Mouse (Mus musculus): ENCODE data around the gene Mdc1. TPM values are rescaled to one million over a fixed set of nuclear protein-coding genes. Genes with fewer than 3 reads are reported as not detected.

Mdc1 gene
- 10.9 to 26.0 TPM (median 11.1 TPM) in 3 replicates for total RNA-seq (2017)

DNA sequence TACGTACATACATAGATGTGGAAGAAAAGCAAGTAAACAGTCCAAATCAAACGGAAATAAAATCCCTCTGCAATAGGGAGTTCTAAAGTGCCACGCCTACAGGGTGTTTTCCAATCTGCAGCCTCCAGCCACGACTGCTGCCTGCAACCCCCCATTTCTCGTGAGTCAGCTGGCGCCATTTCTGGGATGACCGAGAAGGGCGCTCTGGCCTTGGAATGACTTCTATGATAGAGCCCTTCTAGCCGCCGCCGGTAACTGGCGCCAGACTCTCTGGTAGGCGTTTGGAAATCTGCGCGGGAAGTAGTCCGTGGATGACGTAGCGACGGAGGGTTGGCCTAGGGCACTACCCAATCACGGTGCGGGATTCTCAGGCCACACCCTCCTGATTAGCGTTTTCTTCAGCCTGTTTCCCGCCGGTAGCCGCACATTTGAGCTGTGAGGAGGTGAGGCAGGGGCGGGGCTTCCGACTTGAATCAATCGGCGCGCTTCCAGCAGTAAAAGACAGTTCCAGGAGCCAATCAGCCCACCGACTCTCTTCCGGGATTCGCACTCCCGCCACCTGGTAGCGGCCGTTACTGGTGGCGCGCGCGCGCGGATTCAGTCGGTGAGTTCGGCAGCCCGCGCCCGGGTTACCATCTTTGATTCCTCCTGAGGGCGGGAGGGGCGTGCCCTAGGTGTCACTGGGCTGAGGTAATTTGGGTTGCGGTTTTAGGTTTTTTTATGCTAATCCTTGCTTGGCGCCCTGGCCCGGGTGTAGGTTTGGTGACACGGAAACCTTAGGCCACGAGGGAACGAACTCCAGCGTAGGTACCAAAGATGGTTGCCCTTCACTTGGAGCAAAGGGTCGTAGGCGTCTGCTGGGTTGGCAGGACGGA is at the start of gene Mdc1:
Mdc1 (plus strand) TSS at position 440 of the 875 bp plus-strand sequence.
- peak; percentile 95 for ATAC-seq (replicated peaks; ENCODE audit: insufficient number of reproducible peaks, low FRiP score, low TSS enrichment, poor library complexity, severe bottlenecking)

DNA sequence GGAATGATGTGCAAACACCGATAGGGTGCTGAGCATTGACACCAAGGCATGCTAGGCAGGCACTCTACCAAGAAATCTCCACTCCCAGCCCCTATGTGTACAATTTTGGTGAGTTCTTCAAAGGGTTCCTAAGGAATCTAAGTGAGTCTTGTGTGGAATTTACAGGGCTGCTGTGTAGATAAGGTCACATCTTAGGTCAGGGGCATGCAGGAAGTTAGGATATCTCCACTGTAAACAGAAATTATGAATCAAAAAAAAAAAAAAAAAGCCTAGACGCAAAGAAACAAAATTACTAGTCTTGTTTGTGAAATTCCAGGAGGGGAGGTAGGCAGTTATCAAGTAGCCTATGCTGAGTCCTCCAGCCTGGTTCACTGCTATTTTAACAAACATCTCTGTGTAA is 48.5 kb upstream of the Mdc1 start:
- ATAC-seq (replicated peaks; ENCODE audit: insufficient number of reproducible peaks, low FRiP score, low TSS enrichment, poor library complexity, severe bottlenecking) = no peak

DNA sequence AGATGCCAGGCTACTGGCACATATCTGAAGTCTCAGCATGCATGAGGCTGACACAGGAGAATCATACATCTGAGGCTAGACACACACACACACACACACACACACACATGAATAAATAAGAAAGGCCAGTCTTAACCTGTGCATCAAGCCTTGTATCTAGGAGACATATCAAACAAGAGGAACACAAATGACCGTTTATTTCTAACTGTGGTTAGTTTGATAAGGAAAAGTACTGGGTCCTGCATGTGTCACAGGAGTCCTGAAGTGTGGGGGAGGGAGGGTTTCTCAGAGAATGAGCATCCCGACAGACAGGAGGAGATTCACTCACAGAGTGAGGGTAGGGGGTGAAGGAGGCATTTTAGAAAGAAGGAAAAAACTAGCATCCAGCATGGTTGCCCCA is 46.2 kb upstream of the Mdc1 start:
- ATAC-seq (replicated peaks; ENCODE audit: insufficient number of reproducible peaks, low FRiP score, low TSS enrichment, poor library complexity, severe bottlenecking) = no peak

DNA sequence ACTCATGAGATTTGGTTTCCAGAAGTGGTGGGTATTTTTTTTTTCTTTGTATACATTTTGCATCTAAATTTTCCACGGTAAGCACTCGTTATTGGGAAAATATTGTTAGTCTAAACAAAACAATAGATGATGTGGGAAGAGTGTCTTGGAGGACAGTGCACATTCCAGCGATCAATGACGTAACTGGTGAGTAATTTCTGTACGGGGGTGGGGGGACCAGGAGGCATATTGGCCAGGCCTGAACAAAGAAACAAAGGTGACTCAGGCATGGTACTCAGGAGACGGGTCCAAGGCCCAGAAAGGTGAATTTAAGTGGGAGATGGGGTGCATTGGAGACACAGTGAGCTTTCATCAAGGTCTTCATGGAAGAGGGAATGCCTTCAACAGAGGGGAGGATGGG is 45.7 kb upstream of the Mdc1 start:
- no peak for ATAC-seq (replicated peaks; ENCODE audit: insufficient number of reproducible peaks, low FRiP score, low TSS enrichment, poor library complexity, severe bottlenecking)

DNA sequence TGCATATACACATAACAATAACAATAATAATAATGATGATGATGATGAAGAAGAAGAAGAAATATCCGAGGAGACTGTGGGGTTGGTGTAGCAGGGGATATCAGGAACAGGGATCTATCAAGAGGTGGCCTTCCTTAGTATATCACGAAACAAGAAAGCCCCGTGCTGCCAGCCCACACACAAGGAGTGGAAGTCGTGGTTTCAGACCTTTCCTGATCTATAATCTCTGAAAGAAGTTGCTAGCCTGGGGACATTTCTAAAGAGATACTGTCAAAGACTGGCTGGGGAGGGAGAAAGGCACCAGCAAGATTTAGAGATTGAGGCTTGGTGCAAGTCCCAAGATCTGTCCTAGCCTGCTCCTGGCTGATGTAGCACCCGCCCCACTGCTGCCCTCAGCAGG is 44.5 kb upstream of the Mdc1 start:
- no peak for ATAC-seq (replicated peaks; ENCODE audit: insufficient number of reproducible peaks, low FRiP score, low TSS enrichment, poor library complexity, severe bottlenecking)

DNA sequence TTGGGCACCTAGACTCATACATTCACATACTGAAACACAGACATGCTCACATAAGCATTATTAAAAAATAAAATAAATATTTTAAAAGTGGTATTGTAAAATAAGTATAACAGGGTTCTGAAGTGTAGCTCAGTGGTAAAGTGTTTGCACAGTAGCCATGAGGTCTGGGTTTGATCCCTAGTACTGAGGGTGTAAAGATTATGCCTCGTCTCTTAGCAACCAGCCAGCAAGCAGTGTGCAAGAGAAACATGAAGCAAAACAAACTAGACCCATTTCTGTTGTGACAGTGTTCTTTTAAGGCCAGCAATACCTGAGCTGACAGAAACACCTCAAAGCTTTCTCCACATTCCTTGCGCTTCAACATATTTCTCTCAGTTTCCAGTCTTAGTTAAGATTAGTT is 40.4 kb upstream of the Mdc1 start:
- ATAC-seq (replicated peaks; ENCODE audit: insufficient number of reproducible peaks, low FRiP score, low TSS enrichment, poor library complexity, severe bottlenecking) = no peak

DNA sequence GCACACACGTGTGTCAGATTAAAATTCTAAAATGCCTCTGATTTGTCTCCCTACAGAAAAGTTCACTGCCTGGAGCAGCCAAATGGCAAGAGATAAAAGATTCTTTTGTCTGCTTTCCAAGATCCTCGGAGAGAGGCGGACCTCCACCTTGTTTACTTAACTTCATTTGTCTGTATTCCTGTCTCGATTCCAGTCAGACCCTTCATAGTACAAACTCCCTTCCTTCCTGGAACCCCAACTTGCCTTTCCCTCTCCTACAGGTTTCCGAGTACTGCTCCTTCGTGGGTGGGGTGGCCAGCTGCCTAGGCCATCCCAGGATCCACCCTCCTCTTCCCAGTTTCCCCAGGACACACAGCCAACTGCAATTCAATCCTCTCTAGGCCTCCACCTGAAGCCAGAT is 38.3 kb upstream of the Mdc1 start:
- no peak for ATAC-seq (replicated peaks; ENCODE audit: insufficient number of reproducible peaks, low FRiP score, low TSS enrichment, poor library complexity, severe bottlenecking)

DNA sequence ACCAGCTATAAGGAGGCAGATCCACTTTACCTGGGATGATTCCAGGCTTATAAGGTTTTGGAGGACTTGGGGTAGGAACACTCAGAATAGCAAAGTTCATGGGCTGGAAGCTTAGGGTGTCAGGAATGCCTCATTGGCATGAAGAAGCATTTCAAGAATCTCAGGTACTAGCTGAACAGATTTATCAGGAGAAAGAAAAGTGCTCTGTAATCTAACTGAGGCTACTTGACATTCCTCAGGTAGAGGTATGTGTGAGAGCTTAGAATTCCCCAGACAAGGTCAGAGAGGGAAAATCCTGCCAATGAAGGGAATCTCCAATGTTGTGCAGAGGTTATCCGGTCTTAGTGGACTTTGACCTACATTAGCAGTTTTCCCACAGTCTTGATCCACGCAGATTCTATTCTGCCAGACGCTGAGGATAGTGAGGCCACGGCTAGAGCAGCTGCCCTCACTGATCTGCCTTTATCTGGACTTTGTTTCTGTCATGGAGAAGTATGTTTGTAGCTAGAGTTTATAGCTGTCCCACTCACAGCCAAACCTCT is 37.4 kb upstream of the Mdc1 start:
- no peak for ATAC-seq (replicated peaks; ENCODE audit: insufficient number of reproducible peaks, low FRiP score, low TSS enrichment, poor library complexity, severe bottlenecking)

DNA sequence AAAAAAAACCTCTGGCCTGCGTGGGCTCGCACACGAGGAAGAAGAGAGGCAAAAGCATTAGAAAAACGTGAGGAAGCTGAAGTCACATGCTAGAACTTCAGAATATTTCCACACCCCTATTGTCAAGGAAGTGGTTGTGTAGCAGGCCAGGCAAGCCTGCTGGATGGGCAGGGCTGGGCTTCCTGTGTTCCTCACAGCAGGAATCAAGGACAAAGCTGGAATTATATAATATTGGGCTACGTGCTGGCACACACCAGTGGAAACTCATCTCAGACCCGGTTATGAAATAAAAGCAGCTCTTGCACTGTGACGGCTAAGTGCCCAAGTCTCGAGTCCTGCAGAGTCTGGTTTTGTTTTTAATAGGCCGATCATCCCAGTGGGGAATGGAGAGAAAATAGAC is 33.2 kb upstream of the Mdc1 start:
- ATAC-seq (replicated peaks; ENCODE audit: insufficient number of reproducible peaks, low FRiP score, low TSS enrichment, poor library complexity, severe bottlenecking) = 0 out of 2 replicates have a peak, but pooled peaks have one; percentile 27

DNA sequence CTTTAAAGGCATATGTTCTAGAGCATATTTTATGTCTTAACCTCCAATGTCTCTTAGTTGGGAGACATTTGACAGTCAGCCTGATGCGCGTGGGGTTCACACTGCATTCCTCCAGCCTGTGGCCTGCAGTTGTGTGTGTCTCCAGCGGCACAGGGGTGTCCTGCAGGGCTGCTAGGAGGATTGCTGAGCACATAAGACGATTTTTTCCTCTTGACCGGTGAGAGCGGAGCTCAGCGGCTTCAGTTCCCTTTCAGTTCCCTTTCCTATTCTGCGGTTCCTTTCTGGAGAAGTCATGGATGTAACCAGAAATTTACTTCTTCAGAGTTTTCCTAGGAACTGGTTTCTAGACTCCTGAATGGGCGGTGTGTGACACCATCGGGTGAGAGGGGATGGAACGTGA is 31.9 kb upstream of the Mdc1 start:
- no peak for ATAC-seq (replicated peaks; ENCODE audit: insufficient number of reproducible peaks, low FRiP score, low TSS enrichment, poor library complexity, severe bottlenecking)

DNA sequence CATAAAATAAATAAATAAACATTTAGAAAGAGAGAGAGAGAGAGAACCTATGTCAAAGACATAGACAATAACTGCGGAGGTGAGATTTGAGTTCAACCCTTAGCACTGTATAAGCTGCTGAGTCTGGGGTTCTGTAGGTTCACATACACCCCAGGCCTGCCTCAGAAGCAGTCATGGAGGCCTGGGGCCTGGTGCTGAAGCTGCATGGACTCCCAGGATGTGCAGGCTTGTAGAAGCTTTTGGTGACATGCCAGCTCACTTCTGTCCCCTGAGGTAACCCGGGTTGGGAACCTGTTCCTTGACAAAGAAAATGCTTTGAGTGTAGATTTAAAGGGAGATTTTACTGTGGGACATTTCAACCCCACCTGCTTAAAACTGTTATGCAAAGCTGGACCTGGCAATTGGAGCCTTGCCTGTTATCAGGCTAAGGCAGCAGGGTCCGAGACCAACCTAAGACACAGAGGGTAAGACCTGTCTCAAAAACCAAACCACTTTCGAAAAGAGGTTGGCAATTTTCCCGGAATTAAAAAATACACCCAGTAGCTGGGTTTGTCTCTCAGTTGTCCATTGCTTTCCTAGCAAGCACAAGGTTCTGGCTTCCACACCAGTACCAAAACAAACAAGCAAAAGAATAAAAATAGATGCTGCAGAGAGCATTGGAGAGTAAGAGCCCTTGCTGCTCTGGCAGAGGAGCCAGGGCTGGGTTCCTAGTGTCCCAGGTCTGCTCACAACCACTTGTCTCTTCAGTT is 30.2 kb upstream of the Mdc1 start:
- ATAC-seq (replicated peaks; ENCODE audit: insufficient number of reproducible peaks, low FRiP score, low TSS enrichment, poor library complexity, severe bottlenecking) = no peak

DNA sequence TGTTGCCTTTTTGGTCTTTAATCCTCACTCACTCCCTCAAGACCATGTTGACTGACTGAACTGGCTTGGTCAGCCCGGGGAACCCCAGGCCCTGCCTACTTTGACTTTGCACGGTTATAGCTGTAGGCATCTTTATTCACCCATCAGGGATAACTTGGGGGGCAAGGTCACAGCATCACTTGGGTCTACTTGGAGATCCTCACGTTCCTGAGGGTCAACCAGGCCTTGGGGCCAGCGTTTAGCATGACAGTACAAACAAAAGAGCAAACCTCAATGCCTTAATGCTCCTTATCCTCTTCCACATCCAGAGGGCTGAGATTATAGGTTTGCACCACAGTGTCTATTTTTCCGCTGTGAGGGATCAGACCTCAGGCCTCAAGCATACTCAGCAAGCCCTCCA is 29.0 kb upstream of the Mdc1 start:
- ATAC-seq (replicated peaks; ENCODE audit: insufficient number of reproducible peaks, low FRiP score, low TSS enrichment, poor library complexity, severe bottlenecking) = no peak

DNA sequence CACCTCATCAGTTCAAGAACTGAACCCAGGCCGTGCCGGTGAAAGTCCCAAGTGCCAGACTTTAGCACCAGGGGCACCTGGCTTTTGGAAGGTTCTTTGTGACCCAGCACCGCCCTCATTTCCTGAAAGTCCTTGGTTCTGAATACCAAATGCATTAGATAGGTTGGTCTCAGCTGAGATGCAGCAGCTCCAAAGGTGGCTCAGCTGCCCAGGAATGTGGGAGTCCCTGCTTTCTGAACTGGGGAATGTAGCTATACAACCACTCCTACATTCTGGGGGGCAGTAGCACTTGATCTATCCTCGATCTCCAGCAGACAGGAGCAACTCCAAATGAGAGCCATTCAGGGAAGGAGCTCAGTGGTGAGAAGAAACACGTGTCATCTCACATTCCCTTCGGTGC is 28.6 kb upstream of the Mdc1 start:
- ATAC-seq (replicated peaks; ENCODE audit: insufficient number of reproducible peaks, low FRiP score, low TSS enrichment, poor library complexity, severe bottlenecking) = no peak

DNA sequence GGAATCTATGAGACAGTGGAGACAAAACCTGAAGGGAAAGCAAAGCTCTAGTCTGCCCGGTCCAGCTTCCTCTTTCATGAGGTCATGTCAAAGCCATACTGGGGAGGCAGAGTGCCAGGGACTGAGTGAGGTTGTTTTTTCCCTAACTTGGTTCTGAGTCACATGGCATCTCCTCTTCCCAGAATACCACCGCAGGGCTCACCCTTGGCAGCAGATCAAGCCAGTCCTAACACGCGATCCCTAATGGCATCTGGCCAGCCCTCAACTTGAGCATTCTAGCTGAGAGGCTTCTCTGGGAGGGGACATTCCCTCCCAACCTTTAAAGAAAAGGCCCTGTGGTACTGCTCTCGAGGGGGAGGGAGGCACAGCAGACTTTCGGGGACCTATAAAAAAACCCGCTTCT is 28.1 kb upstream of the Mdc1 start:
- peak; percentile 54 for ATAC-seq (replicated peaks; ENCODE audit: insufficient number of reproducible peaks, low FRiP score, low TSS enrichment, poor library complexity, severe bottlenecking)

DNA sequence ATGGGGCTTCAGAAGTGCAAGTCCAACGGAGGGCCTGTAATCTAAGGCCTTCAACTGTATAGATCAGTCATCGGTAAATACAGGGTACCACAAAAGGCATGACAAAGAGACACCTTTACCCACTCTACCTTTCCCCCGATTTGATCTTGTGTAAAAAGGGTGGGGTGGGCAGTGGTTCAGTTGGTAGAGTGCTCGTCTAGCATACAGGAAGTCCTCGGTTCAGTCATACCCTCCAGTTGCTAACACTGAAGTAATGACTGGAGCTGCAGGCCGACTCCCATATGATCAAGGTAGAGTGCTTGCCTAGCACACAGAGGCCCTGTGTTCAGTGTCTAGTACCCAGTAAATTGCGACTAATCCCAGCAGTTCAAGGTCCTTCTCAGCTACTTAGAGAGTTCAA is 27.7 kb upstream of the Mdc1 start:
- ATAC-seq (replicated peaks; ENCODE audit: insufficient number of reproducible peaks, low FRiP score, low TSS enrichment, poor library complexity, severe bottlenecking) = no peak; the same call in 1 of the 2 replicates

DNA sequence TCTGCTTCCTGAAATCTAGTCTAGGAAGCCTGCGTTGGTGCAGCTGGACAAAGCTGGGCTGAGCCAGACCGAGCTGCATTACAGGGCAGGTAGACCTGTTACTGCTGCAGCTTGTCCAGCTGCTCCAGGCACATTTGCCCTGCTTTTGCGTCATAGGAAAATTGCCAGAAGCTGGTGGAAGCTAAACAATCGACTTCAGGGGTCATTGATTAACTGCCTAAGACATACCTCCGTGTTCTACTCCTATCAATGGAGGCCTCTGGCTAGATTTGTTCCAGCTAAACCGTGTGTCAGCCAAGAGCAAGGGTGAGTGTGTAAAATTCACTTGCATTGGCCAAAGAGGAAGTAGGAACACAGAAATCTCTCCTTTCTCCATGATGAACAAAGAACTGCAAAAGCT is 26.6 kb upstream of the Mdc1 start:
- no peak for ATAC-seq (replicated peaks; ENCODE audit: insufficient number of reproducible peaks, low FRiP score, low TSS enrichment, poor library complexity, severe bottlenecking)

DNA sequence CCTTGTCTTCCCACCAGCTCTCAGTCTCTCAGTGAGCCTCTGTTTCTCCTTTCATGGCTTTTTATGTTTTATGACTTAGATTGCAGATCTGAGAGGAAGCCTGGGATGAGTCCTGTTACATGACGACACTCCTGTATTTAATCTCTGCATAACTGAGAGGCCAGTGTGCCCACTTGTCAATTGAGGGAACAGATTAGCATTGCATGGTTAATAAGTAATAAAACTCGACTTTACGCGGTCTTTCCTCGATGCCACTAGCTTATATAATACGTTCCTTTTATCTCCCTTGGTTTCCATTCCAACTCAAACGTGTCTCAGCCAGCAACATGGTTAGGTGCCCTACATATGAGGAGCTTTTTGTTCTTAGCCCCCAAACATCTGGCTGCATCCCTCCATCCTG is 25.5 kb upstream of the Mdc1 start:
- ATAC-seq (replicated peaks; ENCODE audit: insufficient number of reproducible peaks, low FRiP score, low TSS enrichment, poor library complexity, severe bottlenecking) = no peak

DNA sequence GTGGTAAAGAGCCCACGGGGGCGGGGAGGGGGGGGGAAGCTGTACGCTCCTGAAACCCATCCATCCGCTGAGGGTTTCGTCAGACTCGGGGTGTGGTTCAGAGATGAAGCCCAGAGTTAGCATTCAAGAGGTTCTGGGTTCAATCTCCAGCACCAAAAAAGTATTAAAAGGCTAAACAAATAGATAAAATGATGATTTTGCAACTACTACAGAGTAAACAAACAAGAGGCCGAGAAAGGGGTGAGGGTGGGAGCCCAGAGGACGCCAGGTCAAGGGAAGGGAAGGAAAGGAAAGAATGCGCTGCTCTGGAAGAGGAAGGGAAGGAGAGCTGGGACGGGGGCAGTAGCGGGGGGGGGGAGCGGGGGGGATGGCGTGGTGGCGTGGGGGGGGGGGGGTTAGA is 24.6 kb upstream of the Mdc1 start:
- no peak for ATAC-seq (replicated peaks; ENCODE audit: insufficient number of reproducible peaks, low FRiP score, low TSS enrichment, poor library complexity, severe bottlenecking)

DNA sequence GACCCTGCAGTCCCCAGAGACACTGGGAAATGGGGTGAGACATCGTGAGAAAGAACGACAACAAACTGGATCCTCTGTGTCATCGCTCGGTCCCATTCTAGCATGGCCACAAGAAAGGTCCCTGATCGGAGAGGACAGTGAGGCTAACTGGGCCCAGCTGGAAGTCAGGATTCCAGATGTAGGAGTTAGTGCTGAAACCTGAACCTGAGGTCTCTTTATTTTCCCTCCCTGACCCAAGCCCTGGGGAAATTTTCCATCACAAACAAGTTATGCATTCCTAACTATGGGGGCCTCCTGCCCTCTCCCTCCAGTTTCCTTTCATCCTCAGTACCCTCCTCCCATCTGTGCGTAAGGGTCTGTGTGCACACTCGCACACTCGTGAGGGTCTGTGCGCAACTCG is 24.1 kb upstream of the Mdc1 start:
- ATAC-seq (replicated peaks; ENCODE audit: insufficient number of reproducible peaks, low FRiP score, low TSS enrichment, poor library complexity, severe bottlenecking) = no peak

DNA sequence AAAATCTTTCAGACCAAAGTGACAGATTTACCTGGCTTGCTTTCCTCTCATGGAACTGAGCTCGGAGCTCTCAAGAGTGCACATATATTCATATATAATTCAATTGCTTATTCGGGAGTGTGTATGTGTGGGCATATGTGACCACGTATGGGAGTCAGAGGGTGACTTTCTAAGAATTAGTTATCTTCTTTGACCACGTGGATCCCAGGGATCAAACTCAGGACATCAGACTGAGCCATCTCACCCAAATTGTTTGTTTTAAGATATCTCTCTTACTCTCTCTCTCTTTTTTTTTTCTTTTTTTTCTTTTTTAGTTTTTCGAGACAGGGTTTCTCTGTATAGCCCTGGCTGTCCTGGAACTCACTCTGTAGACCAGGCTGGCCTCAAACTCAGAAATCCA is 21.2 kb upstream of the Mdc1 start:
- ATAC-seq (replicated peaks; ENCODE audit: insufficient number of reproducible peaks, low FRiP score, low TSS enrichment, poor library complexity, severe bottlenecking) = no peak
